Mouse (Mus musculus) testis, adult 2 months (tissue): ENCODE data around the gene Gpatch4.

Source experiments
- CTCF ChIP-seq: fragments of 200-500 bp; IDR thresholded peaks from 2 replicates; pipeline ENCODE4 v1.5.1; 2012; ENCODE audit warnings: low read depth, mild to moderate bottlenecking, inconsistent platforms, low read length, moderate library complexity; ENCODE audit not compliant: control insufficient read depth, insufficient read depth, insufficient replicate concordance
- POLR2A ChIP-seq: fragments of 200-500 bp; IDR thresholded peaks from 2 replicates; pipeline ENCODE4 v1.6.1; 2012; ENCODE audit warnings: low read depth, mild to moderate bottlenecking, inconsistent platforms, low read length, moderate library complexity; ENCODE audit not compliant: control insufficient read depth

DNA sequence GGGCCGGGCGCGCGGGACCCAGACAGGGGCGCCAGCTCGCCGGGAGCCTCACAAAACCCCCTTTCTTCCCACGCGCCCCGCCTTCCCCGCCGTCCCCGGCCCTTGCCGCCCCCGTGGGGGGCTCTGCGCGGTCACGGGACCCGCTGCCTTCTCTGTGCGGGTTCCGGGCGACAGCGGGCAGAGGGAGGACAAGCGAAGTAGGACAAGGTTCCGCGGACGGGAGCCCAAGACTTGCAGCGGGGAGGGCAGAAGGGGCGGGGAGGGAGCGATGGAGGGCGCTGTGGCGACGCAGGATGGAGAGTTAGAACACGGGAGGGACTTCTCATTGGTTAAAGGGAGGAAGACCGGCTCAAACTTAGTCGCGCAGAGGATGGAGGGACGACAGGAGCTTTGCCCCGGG, 42.7 kb upstream of the Gpatch4 start, which contains the start of gene Bcan:
- TF ChIP-seq POLR2A: no peak
- no peak for TF ChIP-seq CTCF
